Mouse (Mus musculus) ES-Bruce4 (cell line): Measurements from ENCODE around the gene H60b. TPM values are rescaled to one million over a fixed set of nuclear protein-coding genes. Genes with fewer than 3 reads are reported as not detected.
"Not testable (repeated sequence)": the region's sequence is repeated elsewhere in the genome, so short reads cannot be mapped to it uniquely, and the experiment has no call there.

Experiments used
- H3K27ac ChIP-seq: 2 replicates; pipeline ENCODE4 v1.5.1; 2012; ENCODE audit warnings: low read length, inconsistent platforms; ENCODE audit not compliant: insufficient read depth
- H3K27me3 ChIP-seq: 2 replicates; pipeline ENCODE4 v1.6.1; 2012; ENCODE audit warnings: mild to moderate bottlenecking, low read length, inconsistent platforms; ENCODE audit not compliant: control insufficient read depth, poor library complexity, insufficient read depth, severe bottlenecking
- H3K36me3 ChIP-seq: 2 replicates; pipeline ENCODE4 v1.6.1; 2012; ENCODE audit warnings: inconsistent platforms, mild to moderate bottlenecking, low read length, moderate library complexity; ENCODE audit not compliant: control insufficient read depth, poor library complexity, insufficient read depth, severe bottlenecking
- H3K4me1 ChIP-seq: one replicate; pipeline ENCODE4 v1.8.1; 2011; ENCODE audit warnings: low read length; ENCODE audit not compliant: control insufficient read depth, insufficient read depth
- H3K4me3 ChIP-seq: 2 replicates; pipeline ENCODE4 v1.5.1; 2011; ENCODE audit warnings: low read depth, mild to moderate bottlenecking, low read length
- H3K9ac ChIP-seq: 2 replicates; pipeline ENCODE4 v1.6.1; 2012; ENCODE audit warnings: low read depth, mild to moderate bottlenecking, inconsistent platforms; ENCODE audit not compliant: poor library complexity, severe bottlenecking
- H3K9me3 ChIP-seq: replicated peaks from 2 replicates; pipeline ENCODE4 v1.6.1; 2012; ENCODE audit warnings: mild to moderate bottlenecking, low read length, inconsistent platforms; ENCODE audit not compliant: control insufficient read depth, poor library complexity, insufficient read depth, severe bottlenecking
- CTCF ChIP-seq: IDR thresholded peaks from one replicate; pipeline ENCODE4 v1.8.1; 2011; ENCODE audit warnings: low read depth, low read length
- EP300 ChIP-seq: IDR thresholded peaks from 2 replicates; pipeline ENCODE4 v1.6.1; 2011; ENCODE audit warnings: low read depth, low read length; ENCODE audit not compliant: insufficient read depth
- POLR2A ChIP-seq: IDR thresholded peaks from one replicate; pipeline ENCODE4 v1.8.1; 2011; ENCODE audit warnings: low read length; ENCODE audit not compliant: insufficient read depth
- polyA plus RNA-seq: library from polyadenylated mRNA; stranded (reverse); fragments of >200 nt; gene quantifications from 2 replicates; pipeline ENCODE4 v1.2.4, GENCODE M21; 2011; ENCODE audit warnings: low read depth; ENCODE audit not compliant: missing spikeins, insufficient read depth, insufficient read length

H60b gene
- polyA plus RNA-seq, 1 experiment = not detected

DNA sequence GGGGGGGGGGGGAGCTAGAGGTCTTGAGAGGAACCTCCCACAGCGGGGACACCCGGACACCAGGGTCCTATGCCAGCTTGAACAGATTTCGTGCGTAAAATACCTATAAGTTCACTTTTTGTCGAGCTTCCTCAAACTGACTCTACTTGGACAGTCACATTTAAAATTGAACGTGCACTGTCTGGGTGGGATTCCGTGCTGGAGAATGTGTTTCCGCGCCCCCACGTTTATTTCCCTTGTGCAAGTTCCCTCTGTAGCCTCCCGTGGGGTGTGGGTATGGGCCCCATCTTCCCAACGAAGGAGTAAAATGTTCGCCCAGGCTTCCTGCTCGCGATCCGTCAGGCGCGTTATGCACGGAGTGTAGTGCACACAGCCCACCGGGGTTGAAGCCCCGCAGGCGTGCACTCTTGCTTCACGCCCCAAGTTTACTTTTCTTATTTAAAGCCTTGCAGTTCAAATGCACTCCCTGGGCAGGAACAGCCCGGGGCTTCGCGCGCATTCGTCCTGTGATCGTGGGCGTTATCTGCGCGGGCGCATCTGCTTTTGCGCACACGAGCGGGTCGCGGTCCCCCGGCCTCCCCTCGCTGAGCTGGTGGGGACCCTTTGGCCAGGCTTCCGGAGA is 115.4 kb downstream of the H60b start:
- no peaks in the 10 kb centered on the region for H3K4me1 ChIP-seq
- H3K27me3 ChIP-seq = no peaks in the 10 kb centered on the region
- no peak overlapping the region for H3K27ac ChIP-seq
- H3K36me3 ChIP-seq = no peaks in the 10 kb centered on the region
- H3K9ac ChIP-seq = peak overlapping the region; percentile 20; the same call in 1 of the 2 replicates
- no peaks in the 10 kb centered on the region for H3K9me3 ChIP-seq
- peak overlapping the region; percentile 39 for H3K4me3 ChIP-seq
- TF ChIP-seq POLR2A (no peak), EP300 (no peak)

- H3K27ac ChIP-seq = no peak overlapping the region
- TF ChIP-seq CTCF = peak; percentile 35
- TF ChIP-seq EP300 = no peak
- H3K9me3 ChIP-seq = no peaks in the 10 kb centered on the region
- H3K27me3 ChIP-seq = no peaks in the 10 kb centered on the region
- H3K4me1 ChIP-seq = no peaks in the 10 kb centered on the region
- peak overlapping the region; percentile 20; the same call in 1 of the 2 replicates for H3K9ac ChIP-seq
- peak overlapping the region; percentile 37 for H3K4me3 ChIP-seq
- H3K36me3 ChIP-seq = no peaks in the 10 kb centered on the region
Observed at GRCm38 (mm10) chr10:22274445-22275057, 116.2 kb downstream of the H60b start.

GRCm38 (mm10) chr10:22278468-22278867 is 120.1 kb downstream of the H60b start:
- H3K27me3 ChIP-seq, H3K27ac ChIP-seq: not testable (repeated sequence)

DNA sequence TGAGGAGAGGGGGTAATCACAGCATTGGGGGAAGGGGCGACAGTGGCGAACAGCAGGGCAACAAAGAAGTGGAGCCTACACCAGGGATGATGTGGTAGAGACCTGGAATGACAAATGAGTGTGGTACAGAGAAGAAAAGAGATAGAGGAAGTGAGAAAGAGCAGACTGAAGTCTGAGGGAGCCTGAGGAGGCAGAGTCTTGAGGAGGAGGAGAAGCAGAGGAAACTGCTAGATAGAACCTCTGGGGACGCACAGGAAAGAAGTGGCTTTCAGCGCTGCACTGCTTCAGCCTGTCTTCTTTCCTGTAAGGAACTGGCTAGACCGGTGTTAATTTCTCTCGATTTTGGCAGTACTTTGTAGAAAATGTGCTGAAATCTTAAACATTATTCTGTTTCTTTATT is 124.4 kb downstream of the H60b start:
- Histone ChIP-seq H3K9ac (no peak overlapping the region), H3K4me3 (no peak overlapping the region), H3K9me3 (no peaks in the 10 kb centered on the region), H3K36me3 (no peaks in the 10 kb centered on the region), H3K4me1 (no peaks in the 10 kb centered on the region), H3K27me3 (no peaks in the 10 kb centered on the region), H3K27ac (no peak overlapping the region)
- TF ChIP-seq EP300 = no peak
- no peak for TF ChIP-seq POLR2A
- TF ChIP-seq CTCF = no peak

More at GRCm38 (mm10) chr10:22278468-22278867, 120.1 kb downstream of the H60b start:
- H3K4me3 ChIP-seq, H3K9ac ChIP-seq, H3K36me3 ChIP-seq, H3K9me3 ChIP-seq, H3K4me1 ChIP-seq: not testable (repeated sequence)

DNA sequence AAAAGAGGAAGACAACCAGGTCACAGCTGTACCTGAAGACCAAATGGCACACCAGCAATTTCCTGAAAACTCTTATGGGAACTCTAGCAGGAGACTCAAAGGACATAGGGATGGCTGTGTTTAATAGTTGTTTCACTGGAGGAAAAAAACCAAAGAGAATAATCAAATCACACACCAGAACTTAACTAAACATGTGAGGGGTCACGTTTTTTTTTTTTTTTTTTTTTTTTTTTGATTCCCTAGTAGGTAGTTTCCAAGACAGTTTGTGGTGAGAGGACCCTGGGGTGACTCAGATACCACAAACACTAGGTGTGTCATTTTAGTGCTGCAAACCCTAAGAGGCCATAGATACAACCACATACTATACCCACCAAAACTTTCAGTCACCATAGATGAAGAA is 137.3 kb downstream of the H60b start:
- H3K4me1 ChIP-seq = no peaks in the 10 kb centered on the region
- no peaks in the 10 kb centered on the region for H3K9me3 ChIP-seq
- no peak overlapping the region for H3K9ac ChIP-seq
- no peak overlapping the region for H3K27ac ChIP-seq
- no peaks in the 10 kb centered on the region for H3K27me3 ChIP-seq
- no peak for TF ChIP-seq POLR2A
- no peak for TF ChIP-seq CTCF
- TF ChIP-seq EP300 = no peak
- H3K4me3 ChIP-seq = no peak overlapping the region
- H3K36me3 ChIP-seq = no peaks in the 10 kb centered on the region

DNA sequence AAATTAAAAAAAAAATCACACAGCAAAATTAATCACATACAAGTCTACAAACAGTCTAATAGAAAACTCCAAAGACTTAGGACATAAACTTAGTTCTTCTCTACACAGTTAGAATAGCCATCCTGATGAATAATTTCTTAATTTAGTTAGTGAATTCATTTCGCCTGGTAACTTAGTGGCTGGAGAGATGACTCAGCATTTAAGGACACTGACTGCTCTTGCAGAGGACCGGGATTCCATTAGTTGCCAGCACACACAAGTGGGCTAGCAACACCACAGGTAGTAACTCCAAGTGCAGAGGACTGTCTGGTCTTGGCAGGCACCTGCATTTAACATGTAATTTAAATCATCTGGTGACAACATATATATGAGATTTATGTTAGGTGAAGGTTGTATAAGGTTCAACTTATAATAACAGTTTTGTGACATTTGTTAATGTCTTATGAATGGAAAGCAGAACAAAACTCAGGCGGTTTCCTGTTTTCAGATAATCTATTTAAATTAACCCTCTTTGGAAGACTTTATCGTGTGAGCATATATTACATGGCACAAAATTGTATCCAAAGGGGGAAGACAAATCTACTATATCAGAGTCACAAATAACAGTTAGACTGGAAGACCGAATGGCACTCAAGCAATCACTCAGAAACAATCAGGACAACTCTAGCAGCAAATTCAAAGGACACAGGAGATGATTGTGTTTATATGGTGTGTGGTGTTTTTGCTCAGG is 138.8 kb downstream of the H60b start:
- Histone ChIP-seq H3K9me3 (no peaks in the 10 kb centered on the region), H3K9ac (no peak overlapping the region), H3K4me3 (no peak overlapping the region), H3K27me3 (no peaks in the 10 kb centered on the region), H3K27ac (no peak overlapping the region), H3K4me1 (no peaks in the 10 kb centered on the region), H3K36me3 (no peaks in the 10 kb centered on the region)
- no peak for TF ChIP-seq POLR2A
- no peak for TF ChIP-seq EP300
- no peak for TF ChIP-seq CTCF
